In the genomic region with DNA sequence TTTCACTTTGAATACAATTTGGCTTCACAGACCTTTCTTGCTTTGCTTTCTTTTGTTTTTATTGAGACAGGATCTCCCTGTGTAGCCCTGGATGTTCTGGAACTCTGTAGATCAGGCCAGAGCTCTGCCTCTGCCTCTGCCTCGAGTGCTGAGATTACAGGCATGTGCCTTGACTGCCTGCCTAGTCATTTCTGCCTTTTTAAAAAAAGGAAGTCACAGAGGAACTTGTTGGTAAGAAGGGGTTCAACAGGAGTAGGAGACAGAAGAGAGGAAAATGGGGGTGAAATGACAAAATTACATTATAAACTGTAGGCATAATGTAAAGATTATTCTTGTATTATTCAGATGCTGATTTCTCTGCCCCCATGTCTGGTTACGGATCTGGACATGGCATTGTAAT, we compare ENCODE assay signal across 18 mouse cellular contexts.
"Had no signal": no experiment of that assay in that cellular context is flagged by ENCODE, and none has a peak within 500 bp of the region (broad histone marks: within the 10 kb centered on the region; RNA-seq: fewer than 3 reads in every experiment).

No protein-coding gene starts in this region.

- DNase-seq: kidney, adult 2 months; kidney, postnatal 25 days; layer of hippocampus, adult 9-11 months; liver, embryonic 13.5 days; lung, adult 2 months; lung, postnatal 14 days; lung, postnatal 4 days; retina, postnatal 1 day; thymus, adult 18-20 months; thymus, postnatal 36 days had no signal

- H3K9ac ChIP-seq: liver, embryonic 13.5 days; midbrain, embryonic 13.5 days; neural tube, embryonic 13.5 days had no signal

- ATAC-seq: midbrain, embryonic 13.5 days; midbrain, embryonic 16.5 days had no signal

- H3K27me3 ChIP-seq: liver, embryonic 13.5 days; midbrain, embryonic 13.5 days; neural tube, embryonic 13.5 days had no signal

- H3K27ac ChIP-seq: kidney, postnatal 0 days; layer of hippocampus, adult 2 months; liver, embryonic 13.5 days; midbrain, embryonic 10.5 days; midbrain, embryonic 13.5 days; neural tube, embryonic 13.5 days had no signal

- H3K4me2 ChIP-seq: liver, embryonic 13.5 days; midbrain, embryonic 13.5 days; neural tube, embryonic 13.5 days had no signal

- H3K9me3 ChIP-seq: liver, embryonic 13.5 days; megakaryocyte, embryonic 14.5 days; midbrain, embryonic 10.5 days; midbrain, embryonic 13.5 days; neural tube, embryonic 13.5 days had no signal

- H3K4me3 ChIP-seq: layer of hippocampus, adult 2 months; liver, embryonic 13.5 days; megakaryocyte, embryonic 14.5 days; midbrain, embryonic 10.5 days; midbrain, embryonic 13.5 days; myocyte; neural tube, embryonic 13.5 days had no signal

- H3K36me3 ChIP-seq: liver, embryonic 13.5 days; midbrain, embryonic 10.5 days; midbrain, embryonic 13.5 days; neural tube, embryonic 13.5 days had no signal
